Mouse (Mus musculus) brain, embryonic 14.5 days (tissue): Measurements from ENCODE around the gene Tsg101. TPM values are rescaled to one million over a fixed set of nuclear protein-coding genes. Genes with fewer than 3 reads are reported as not detected.

ENCODE experiments used
- DNase-seq: peaks from one replicate; pipeline ENCODE4 v3.0.0-alpha.2; 2011; ENCODE audit warnings: low read depth
- CTCF ChIP-seq: fragments of 200-500 bp; IDR thresholded peaks from 2 replicates; pipeline ENCODE4 v1.5.1; 2012; ENCODE audit warnings: inconsistent platforms, mild to moderate bottlenecking, moderate library complexity, borderline replicate concordance; ENCODE audit not compliant: insufficient read depth, insufficient read length; ENCODE audit errors: extremely low read depth
- POLR2A ChIP-seq: fragments of 200-500 bp; IDR thresholded peaks from 2 replicates; pipeline ENCODE4 v1.6.1; 2012; ENCODE audit warnings: mild to moderate bottlenecking, inconsistent platforms, borderline replicate concordance; ENCODE audit not compliant: poor library complexity, insufficient read depth, insufficient read length, severe bottlenecking; ENCODE audit errors: extremely low read depth
- polyA plus RNA-seq: library from polyadenylated mRNA; depleted of rRNA; stranded (reverse); fragments of >200 nt; gene quantifications from 2 replicates; pipeline ENCODE4 v1.2.3, GENCODE M21; 2012; rRNA removed

Gene Tsg101
- polyA plus RNA-seq = 150 and 162 TPM in 2 replicates

DNA sequence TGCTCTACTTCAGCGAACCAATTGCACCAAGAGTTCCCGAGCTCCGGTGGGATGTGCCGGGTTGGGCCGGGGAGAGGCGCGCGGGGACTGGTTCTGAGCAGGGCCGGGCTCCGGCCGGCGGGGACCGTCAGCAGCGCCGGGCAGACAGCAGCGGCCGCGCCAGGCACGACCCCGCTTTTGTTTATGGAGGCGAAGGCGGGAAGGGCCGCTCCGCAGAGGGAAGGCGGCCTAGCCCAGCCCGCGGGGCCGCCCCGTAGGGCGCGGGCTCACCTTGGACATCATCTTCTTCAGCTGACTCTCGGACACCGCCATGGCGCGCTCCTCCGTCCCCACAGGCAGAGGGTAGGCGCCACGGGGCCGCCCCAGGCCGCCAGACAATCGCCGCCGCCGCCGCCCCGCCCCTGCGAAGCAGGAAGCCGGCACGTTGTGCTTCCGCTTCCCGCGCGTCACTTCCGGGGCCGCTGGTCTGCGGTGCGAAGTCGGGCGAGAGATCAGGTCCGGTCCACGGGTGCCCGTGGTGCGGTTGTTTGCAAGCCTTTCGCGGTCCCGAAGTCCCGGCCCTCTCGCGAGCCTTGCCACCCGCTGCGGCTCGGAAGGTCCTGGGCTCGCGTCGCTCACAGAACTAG is at the start of gene Tsg101:
TSS of gene Tsg101 (minus strand) at position 419 of the 626 bp plus-strand sequence.
- DNase-seq = peak; percentile 96
- TF ChIP-seq POLR2A (peak; percentile 94), CTCF (0 out of 2 replicates have a peak, but pooled peaks have one; percentile 9)

DNA sequence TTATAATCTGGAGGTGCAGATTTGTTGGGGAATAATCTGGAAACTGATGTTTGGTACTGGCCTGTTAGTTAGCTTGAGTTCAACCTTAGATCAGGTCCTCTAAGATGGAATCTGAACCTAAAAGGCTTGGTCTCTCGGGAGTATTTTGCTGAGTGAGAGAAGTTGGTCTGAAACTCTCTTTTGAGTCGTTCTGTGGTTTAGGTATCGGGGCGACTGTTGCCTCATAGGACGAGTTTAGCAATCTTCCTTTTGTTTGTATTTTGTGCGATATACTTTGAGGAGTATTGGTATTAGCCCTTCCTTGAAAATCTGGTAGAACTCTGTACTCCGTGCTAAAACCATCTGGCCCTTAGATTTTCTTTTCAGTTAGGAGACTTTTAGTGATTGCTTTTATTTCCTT is 44.3 kb upstream of the Tsg101 start:
- no peak for DNase-seq
- no peak for TF ChIP-seq POLR2A
- TF ChIP-seq CTCF = no peak

DNA sequence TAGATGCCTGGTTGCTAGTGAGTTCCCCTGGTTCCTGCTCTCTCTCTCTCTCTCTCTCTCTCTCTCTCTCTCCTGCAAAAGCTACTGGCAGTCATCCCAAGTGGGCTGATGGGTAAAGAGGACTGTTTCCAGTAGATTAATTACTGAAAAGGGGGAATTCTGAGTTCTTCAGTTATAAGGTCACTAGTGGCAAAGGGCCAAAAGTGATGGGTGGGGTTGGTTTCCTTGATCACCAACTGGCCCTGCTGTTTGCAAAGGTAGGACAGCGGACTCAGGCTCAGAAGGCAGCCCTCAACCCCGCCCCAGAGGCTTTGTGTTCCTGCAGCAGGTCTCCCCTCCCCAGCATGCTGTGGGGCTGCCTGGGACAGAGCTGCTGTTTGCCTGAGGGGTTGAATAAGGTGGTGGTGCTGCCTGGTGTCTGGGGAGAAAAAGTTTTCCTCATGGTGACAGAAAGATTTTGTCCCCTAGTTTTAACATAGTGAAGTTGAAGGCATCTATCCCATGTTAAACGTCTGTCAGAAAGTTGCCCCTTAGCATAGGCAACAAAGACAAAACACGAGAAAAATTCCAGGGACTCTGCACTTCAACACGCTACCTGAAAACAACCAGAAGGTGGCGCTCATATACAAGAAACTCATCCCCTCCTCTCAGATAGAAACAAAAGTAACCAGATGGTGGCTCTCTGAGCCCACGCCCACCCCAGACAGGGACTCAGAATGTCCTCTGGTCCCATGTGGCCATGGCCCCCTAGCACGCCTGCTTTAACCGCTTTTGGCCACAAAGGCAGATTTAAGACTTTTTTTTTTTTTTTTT is 43.2 kb upstream of the Tsg101 start:
- peak; percentile 94 for DNase-seq
- TF ChIP-seq CTCF (peak; percentile 77), POLR2A (no peak)

DNA sequence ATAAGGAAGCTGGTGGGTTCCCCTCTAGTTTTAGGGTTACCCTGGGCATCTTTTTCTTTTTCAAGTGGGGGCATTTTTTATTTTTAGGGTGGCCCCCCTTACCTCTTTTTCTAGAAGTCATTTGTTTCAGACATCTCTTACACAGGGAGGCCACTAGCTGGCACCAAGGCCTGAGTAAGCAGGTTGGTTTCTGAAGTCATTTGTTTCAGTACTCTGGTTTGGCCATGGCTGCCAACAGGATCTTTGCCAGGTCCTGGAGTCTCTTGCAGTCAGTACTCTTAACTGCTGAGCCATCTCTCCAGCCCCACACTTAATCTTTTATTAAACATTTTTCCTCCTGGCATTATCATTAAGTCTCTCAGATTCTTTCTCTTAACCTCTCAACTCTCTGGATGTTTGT is 42.4 kb upstream of the Tsg101 start:
- TF ChIP-seq CTCF = no peak
- peak; percentile 72 for DNase-seq

DNA sequence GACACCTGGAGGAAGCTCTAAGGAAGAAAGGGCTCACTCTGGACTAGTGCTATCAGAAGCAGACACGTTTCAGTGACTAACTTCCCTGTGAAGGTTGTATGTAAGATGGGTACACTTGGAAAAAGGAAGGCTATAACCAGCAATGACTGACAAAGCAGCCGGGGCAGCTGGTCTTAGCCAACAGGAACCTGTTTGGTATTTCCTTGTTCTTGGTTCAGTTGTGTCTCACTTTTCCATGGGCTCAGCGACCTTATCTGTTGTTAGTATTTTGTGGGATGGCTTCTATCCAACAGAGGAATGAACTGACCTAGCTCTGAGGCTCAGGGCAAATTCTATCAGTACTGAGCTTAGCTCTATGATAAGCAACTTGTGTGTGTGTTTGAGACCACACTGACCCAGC is 41.2 kb upstream of the Tsg101 start:
- no peak for DNase-seq
- TF ChIP-seq POLR2A = no peak
- no peak for TF ChIP-seq CTCF

DNA sequence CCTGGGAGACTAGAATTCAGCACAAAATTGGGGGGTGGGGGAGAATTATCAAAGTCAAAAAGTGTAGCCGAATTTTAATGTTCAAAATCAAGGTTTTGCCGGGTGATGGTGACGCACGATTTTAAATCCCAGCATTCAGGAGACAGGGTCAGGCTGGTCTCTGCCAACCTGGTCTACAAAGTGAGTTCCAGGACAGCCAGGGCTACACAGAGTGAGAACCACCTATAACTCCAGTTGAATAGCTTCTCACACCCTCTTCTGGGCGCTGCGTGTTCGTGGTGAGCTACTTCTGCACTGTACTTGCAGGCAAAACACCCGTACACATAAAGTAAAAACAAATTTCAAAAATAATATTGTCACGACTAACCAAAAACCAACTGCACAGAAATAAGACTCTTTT is 39.1 kb upstream of the Tsg101 start:
- DNase-seq = peak; percentile 9
- no peak for TF ChIP-seq POLR2A
- TF ChIP-seq CTCF = no peak

DNA sequence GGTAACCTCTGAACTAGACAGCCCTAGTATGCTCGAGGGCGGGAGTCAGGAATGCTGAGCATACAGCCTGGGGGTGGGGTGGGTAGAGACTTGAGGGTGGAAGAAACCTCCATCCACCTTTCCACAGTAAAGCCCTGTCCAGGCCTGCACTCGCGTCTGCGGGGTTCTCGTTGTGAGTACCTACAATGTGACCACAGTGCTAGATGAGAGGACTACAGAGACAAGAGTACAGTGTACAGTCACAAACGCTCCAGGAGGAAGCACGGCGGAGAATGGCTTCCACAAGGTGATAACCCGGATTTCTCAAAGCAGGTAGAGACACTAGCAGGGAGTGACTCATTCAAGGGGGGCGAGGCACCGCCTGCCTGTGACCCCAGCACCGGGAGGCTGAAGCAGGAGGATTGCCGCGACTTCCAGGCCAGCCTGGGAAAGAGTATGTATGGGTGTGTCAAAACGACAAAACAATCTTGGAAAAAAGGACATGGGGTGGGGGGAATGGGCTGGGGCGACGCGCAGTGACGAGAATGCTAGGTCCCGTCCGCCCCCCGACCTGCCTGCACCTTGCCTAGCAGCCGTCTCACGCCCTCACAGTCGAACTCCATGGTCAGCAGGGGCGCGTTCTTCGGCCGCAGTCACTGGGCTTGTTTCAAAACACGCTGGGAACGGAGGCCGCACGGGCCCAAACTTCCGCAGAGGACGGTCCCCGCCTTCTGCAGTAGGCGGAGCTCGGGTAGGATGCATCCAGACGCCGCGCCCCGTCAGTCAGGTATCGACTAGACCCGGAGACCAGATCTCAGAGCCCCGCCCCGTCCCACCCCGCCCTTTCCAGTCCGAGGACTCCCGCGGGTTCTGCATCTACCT is 38.3 kb upstream of the Tsg101 start, which contains the start of gene Uevld:
TSS of gene Uevld (minus strand) at position 697 of the 861 bp plus-strand sequence.
- DNase-seq = peak; percentile 96
- TF ChIP-seq POLR2A (peak; percentile 12; the same call in 1 of the 2 replicates), CTCF (no peak)

DNA sequence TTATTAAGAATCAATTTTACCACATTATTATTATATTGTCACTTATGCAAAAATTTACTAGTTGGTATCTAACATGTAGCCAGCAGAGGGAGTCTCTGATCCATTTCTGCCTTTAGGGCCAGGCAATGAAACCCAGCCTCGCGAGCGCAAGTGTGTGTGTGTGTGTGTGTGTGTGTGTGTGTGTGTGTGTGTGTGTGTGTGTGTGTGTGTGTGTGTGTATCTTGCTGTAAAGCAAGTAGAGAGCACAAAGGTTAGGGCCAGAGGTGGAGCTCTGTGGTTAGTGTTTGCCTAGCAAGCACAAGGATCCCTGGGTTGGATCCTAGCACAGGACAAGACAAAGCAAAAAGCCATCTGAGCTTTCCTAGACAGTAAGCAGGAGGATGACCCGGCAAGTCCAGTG is 16.1 kb upstream of the Tsg101 start:
- TF ChIP-seq POLR2A = no peak
- peak; percentile 41; the same call in 1 of the 2 replicates for TF ChIP-seq CTCF
- peak; percentile 62 for DNase-seq

DNA sequence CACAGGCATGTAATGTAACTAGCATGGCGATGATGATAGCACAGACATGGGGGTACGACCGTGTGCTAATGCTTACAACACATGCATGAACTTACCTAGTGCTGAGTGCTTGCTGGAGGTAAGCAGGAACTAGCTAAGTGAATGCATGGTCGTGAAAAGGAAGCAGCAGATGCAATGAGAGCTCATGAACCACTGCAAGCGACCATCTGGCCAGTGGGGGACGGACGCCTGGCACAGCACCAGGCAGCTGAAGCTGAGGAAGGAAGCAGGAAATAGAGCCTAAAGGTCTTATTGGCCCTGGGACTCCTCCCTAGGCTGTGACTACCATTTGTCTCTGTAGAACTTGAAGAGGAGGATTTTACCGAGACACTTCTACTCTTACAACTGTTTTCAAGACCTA is 15.0 kb upstream of the Tsg101 start:
- no peak for TF ChIP-seq POLR2A
- no peak for TF ChIP-seq CTCF
- DNase-seq = no peak

DNA sequence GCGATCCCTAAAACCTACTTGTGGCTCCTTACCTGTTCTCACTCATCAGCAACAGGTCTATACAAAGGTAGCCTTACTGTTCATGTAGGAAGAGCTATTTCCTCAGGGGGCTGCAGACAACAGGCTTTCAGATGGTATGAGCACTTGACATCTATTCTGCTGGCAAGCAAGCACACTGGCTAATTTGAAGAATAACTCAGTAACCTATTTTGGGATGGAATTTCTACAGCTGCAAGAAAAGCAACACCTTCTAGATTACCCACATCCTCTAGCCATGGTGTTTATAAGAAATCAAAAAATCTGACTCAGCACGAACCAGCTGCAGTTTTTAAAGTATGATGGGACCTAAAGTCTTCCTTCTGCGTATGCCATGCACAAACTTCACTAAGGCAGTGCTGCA is 11.6 kb upstream of the Tsg101 start:
- DNase-seq = no peak
- no peak for TF ChIP-seq CTCF
- no peak for TF ChIP-seq POLR2A

DNA sequence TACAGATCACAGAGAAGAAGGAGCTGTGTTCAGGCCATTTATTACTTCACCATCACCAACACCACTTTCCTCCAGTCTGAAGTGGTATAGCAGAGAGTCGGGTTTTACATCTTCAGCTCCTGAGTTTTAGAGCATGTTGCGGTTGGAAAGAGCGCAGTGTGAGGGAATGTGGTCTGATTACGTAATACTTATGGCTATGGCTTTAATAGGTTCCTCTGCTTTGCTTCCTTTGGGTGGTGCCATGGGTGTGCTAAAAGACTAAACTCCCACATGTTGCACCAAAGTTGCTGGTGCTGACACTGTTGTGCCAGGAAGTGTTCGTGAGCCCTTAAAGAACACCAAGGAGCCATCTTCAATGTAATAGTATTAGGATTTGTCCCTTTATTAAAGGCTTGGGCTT is 8.5 kb upstream of the Tsg101 start:
- no peak for DNase-seq
- TF ChIP-seq POLR2A (no peak), CTCF (no peak)
